Mouse (Mus musculus) heart, embryonic 15.5 days (tissue): ENCODE measurements around the gene Mars. TPM values are rescaled to one million over a fixed set of nuclear protein-coding genes. Genes with fewer than 3 reads are reported as not detected.

Experiments used
- polyA plus RNA-seq: library from polyadenylated mRNA; unstranded; fragments of >200 nt; fragmentation: Nextera tagmentation; extraction: Ambion mirVana; gene quantifications from 2 replicates; pipeline ENCODE4 v1.2.1, GENCODE M21; 2015

Gene Mars
- polyA plus RNA-seq, 1 experiment from 2014 or later, result 75.4 TPM

Other genes with a start within 250 kb of the Mars start
- gene Cdk4, start 248.3 kb downstream of the Mars start, polyA plus RNA-seq, result 718 and 864 TPM in 2 replicates
- gene Tspan31, start 241.5 kb downstream of the Mars start, polyA plus RNA-seq, result 100 and 119 TPM in 2 replicates
- 0.62 TPM in 1 of 2 replicates, not detected in the other for gene Agap2, start 236.5 kb downstream of the Mars start, polyA plus RNA-seq
- gene Os9, start 190.7 kb downstream of the Mars start, polyA plus RNA-seq, result 48.5 and 61.8 TPM in 2 replicates
- 1.5 and 5.7 TPM in 2 replicates for gene B4galnt1, start 146.6 kb downstream of the Mars start, polyA plus RNA-seq
- gene Slc26a10, start 131.1 kb downstream of the Mars start, polyA plus RNA-seq, result 15.6 and 16.7 TPM in 2 replicates
- gene Arhgef25, start 121.7 kb downstream of the Mars start, polyA plus RNA-seq, result 24.7 and 32.5 TPM in 2 replicates
- 63.5 and 86.0 TPM in 2 replicates for gene Dtx3, start 116.1 kb downstream of the Mars start, polyA plus RNA-seq
- gene Pip4k2c, start 100.2 kb downstream of the Mars start, polyA plus RNA-seq, result 23.2 and 27.0 TPM in 2 replicates
- 0.35 and 2.3 TPM in 2 replicates for gene Kif5a, start 48.4 kb downstream of the Mars start, polyA plus RNA-seq
- gene Dctn2, start 45.4 kb downstream of the Mars start, polyA plus RNA-seq, result 127 and 152 TPM in 2 replicates
- 10.6 and 15.7 TPM in 2 replicates for gene Mbd6, start 22.8 kb downstream of the Mars start, polyA plus RNA-seq
- 2.0 and 11.0 TPM in 2 replicates for gene Arhgap9, start 10.2 kb upstream of the Mars start, polyA plus RNA-seq
- 0.58 and 1.5 TPM in 2 replicates for gene Gli1, start 30.2 kb upstream of the Mars start, polyA plus RNA-seq
- 0.03 TPM in 1 of 2 replicates, not detected in the other for gene Inhbe, start 42.6 kb upstream of the Mars start, polyA plus RNA-seq
- 0.10 TPM in 1 of 2 replicates, not detected in the other for gene Inhbc, start 58.6 kb upstream of the Mars start, polyA plus RNA-seq
- gene R3hdm2, start 68.5 kb upstream of the Mars start, polyA plus RNA-seq, result 30.9 and 33.7 TPM in 2 replicates
- 0.62 and 1.1 TPM in 2 replicates for gene Stac3, start 189.9 kb upstream of the Mars start, polyA plus RNA-seq
- gene Ndufa4l2, start 203.2 kb upstream of the Mars start, polyA plus RNA-seq, result 49.7 and 53.6 TPM in 2 replicates
- gene Shmt2, start 210.7 kb upstream of the Mars start, polyA plus RNA-seq, result 89.8 and 106 TPM in 2 replicates
- gene Nxph4, start 222.8 kb upstream of the Mars start, polyA plus RNA-seq, result 1.2 and 2.9 TPM in 2 replicates